Mouse (Mus musculus): Measurements from ENCODE around the gene Rpsa. TPM values are rescaled to one million over a fixed set of nuclear protein-coding genes. Genes with fewer than 3 reads are reported as not detected.

Gene Rpsa
- polyA plus RNA-seq, 1 experiment from 2014 or later: 1,746 TPM

DNA sequence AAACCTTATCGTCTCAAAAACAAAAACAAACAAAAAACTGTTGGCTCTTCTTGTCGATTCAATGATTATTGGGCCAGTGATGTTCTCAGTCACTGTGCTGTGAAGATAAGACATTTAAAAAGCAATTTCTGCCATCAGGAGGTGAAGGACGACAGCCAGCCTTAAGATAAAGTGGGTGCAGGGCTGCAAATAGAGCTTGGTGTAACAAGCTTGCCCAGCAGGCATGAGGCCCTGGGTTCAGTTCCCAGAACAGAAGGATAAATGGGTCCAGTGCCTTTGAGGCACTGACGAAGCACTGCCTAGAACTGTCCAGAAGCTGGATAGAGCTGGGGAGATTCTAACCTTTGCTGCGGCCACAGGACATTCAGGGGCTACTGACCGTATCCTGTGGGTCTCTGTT, 15.0 kb upstream of the Rpsa start:
- no peak for DNase-seq (ENCODE audit: low read depth, low spot score)

DNA sequence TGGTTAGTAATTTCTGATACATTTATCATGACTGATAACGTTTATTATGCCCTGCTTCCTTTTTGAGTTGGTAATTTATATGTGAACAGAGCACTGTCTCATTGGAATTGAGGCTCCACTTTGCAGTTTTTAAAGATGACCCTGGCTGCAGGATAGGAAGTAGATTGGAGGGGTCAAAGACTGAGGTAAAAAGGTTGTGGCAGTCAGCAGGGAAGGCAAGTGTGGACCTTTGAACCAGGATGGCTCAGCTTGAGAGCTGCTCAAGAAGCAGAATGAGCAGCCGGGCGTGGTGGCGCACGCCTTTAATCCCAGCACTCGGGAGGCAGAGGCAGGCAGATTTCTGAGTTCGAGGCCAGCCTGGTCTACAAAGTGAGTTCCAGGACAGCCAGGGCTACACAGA, 14.0 kb upstream of the Rpsa start:
- POLR2A ChIA-PET: no interaction called here
- no peaks in the 10 kb centered on the region for H3K27me3 ChIP-seq
- in situ Hi-C loops (cut with MboI; ENCODE audit: low pct_unique_long_range_greater_than_20kb): no loop called here
- DNase-seq (ENCODE audit: low read depth, low spot score) (no peak), ATAC-seq (no peak)
- CTCF ChIA-PET: no interaction called here
- TF ChIP-seq CTCF (IDR thresholded peaks at IDR 0.05): no peak

More for the DNA sequence above, 15.0 kb upstream of the Rpsa start:
- TF ChIP-seq CTCF (IDR thresholded peaks at IDR 0.05): no peak
- POLR2A ChIA-PET: no interaction called here
- in situ Hi-C loops (cut with MboI; ENCODE audit: low pct_unique_long_range_greater_than_20kb): no loop called here
- CTCF ChIA-PET: no interaction called here
- no peaks in the 10 kb centered on the region for H3K27me3 ChIP-seq
- ATAC-seq: no peak

DNA sequence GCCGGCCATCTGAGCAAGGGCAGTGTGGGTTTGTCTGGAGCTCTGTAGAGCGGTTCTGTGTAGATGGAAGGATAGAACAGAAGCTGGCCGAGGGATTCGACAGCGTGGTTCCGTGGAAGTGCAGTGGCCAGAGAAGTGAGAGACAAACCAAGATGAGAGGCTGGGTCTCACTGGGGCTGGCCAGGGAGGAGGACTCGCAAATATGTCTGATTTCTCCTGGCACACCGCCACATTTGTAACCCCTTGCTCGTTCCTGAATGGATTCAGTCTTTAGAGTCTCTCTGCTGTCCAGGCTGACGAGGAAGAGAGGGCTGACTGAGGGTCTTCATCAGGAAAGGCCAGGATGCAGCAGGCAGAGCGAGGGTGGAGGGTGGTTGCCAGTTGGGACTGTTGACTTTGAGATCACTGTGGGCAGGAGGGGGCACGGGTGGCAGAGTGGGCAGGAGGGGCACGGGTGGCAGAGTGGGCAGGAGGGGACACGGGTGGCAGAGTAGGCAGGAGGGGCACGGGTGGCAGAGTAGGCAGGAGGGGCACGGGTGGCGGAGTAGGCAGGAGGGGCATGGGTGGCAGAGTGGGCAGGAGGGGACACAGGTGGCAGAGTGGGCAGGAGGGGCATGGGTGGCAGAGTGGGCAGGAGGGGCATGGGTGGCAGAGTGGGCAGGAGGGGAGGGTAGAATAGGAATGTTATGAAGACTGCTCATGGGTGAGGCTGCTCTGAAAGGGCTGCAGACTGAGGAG, 13.3 kb upstream of the Rpsa start:
- CTCF ChIA-PET: no interaction called here
- no peak for DNase-seq (ENCODE audit: low read depth, low spot score)
- POLR2A ChIA-PET: no interaction called here
- in situ Hi-C loops (cut with MboI; ENCODE audit: low pct_unique_long_range_greater_than_20kb): no loop called here
- H3K27me3 ChIP-seq: no peaks in the 10 kb centered on the region
- ATAC-seq: no peak
- TF ChIP-seq CTCF (IDR thresholded peaks at IDR 0.05): no peak

DNA sequence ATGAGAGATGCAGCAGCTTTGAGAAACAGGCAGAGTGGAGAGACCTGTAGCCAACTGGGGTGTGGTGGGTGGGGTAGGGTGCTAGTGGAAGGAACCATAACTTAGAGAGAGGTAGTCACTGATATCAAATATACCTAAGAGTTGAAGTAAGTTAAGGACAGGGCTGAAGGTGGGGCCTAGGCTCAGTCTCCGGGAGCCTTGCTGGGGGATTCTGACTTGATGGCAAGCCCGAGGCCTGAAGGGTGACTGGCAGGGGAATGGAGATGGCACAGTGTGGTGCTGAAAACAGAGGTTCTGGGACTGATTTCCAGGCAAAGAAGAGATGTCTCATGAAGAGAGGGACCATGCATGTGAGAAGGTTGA, 12.7 kb upstream of the Rpsa start:
- no peak for TF ChIP-seq CTCF (IDR thresholded peaks at IDR 0.05)

DNA sequence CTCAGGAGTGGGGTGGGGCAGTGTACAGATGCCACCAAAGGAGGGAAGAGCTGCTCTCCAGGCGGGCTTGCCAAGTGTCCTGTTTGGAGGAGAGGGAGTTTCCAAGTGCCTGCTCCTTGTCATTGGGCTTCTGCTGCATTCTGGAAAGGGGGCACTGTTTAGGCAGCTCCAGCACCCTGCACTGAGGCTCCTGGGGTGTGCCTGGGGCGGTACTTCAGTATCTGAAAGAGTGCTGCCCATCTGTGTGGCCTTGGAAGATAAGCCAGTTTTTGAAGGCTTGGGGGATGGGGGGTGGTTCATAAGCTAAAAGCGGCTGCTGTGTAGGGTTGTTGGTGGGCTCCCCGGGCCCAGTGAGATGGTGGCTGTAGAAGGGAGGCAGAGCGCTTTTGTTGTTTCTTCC, 11.9 kb upstream of the Rpsa start:
- CTCF ChIA-PET: no interaction called here
- POLR2A ChIA-PET: no interaction called here
- no peaks in the 10 kb centered on the region for H3K27me3 ChIP-seq
- in situ Hi-C loops (cut with MboI; ENCODE audit: low pct_unique_long_range_greater_than_20kb): no loop called here
- ATAC-seq (no peak), DNase-seq (ENCODE audit: low read depth, low spot score) (no peak)
- TF ChIP-seq CTCF (IDR thresholded peaks at IDR 0.05): no peak

More for the DNA sequence above, 12.7 kb upstream of the Rpsa start:
- POLR2A ChIA-PET: no interaction called here
- ATAC-seq: no peak
- CTCF ChIA-PET: no interaction called here
- H3K27me3 ChIP-seq: no peaks in the 10 kb centered on the region
- no peak for DNase-seq (ENCODE audit: low read depth, low spot score)
- in situ Hi-C loops (cut with MboI; ENCODE audit: low pct_unique_long_range_greater_than_20kb): no loop called here

DNA sequence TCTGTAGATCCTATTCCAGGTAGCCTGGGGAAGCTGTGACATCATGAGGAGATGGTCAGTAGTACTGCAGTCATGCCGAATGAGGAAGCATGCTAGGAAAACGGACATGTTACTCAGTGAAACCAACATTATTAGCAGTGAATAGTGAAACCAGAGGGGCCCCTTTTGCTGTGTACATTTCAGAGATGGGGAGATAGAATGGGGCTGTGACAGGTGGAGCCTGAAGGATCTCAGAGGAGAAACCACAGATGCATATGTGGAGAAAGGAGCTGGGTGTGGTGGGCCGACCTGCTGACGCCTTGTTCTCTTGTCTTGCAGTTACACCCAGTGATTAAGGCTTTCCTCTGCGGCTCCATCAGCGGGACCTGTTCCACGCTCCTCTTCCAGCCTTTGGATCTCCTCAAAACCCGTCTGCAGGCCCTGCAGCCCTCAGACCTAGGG, 11.3 kb upstream of the Rpsa start:
- in situ Hi-C loops (cut with MboI; ENCODE audit: low pct_unique_long_range_greater_than_20kb): no loop called here
- ChIA-PET CTCF (interaction anchor here (1.9 kb wide), 1 partner anchor 10 kb away, joined by 4 read pairs; no protein-coding TSS in a partner anchor), POLR2A (no interaction called here)
- ATAC-seq (no peak), DNase-seq (ENCODE audit: low read depth, low spot score) (no peak)
- H3K27me3 ChIP-seq: no peaks in the 10 kb centered on the region
- TF ChIP-seq CTCF (IDR thresholded peaks at IDR 0.05): no peak

DNA sequence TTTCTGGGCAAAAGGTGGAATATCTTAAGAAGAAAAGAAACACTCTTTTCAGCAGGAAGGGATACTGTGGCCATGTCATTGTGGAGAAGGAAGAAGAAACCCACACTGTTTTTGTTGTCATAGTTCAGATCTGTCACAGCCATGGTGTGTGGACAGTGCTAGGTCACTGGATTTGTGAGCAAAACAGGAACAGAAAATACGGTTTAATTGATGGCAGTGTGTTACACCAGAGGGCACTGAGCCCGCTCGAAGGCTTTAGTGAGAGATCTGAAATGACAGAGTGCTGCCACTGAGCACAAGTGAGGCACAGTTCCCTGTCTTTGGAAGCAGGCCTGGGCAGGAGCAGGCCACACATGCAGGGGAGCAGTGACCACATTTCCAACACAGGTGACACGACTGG, 9.3 kb upstream of the Rpsa start:
- in situ Hi-C loops (cut with MboI; ENCODE audit: low pct_unique_long_range_greater_than_20kb): no loop called here
- DNase-seq (ENCODE audit: low read depth, low spot score): no peak
- TF ChIP-seq CTCF (IDR thresholded peaks at IDR 0.05): no peak
- POLR2A ChIA-PET: no interaction called here
- H3K27me3 ChIP-seq: no peaks in the 10 kb centered on the region
- CTCF ChIA-PET: interaction anchor here (1.9 kb wide), 1 partner anchor 8 kb away, joined by 4 read pairs; no protein-coding TSS in a partner anchor
- ATAC-seq: no peak

DNA sequence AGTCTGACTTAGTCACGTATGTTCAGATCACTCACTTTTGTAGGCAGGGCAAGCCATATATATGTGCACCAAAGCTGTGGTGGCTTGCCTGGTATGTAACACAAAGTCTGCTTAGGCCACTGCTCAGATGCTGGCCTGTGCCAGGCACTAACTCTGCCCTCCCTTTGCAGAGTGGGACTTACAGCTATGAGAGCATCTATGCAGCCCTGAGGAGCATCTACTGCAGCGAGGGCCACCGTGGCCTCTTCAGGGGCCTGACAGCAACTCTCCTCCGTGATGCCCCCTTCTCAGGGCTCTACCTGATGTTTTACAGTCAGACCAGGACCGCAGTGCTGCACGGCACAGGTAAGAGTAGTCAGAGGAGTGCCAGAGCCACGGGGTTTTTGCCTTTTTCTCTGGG, 7.0 kb upstream of the Rpsa start:
- ChIA-PET CTCF (no interaction called here), POLR2A (no interaction called here)
- ATAC-seq (no peak), DNase-seq (ENCODE audit: low read depth, low spot score) (no peak)
- no peak for TF ChIP-seq CTCF (IDR thresholded peaks at IDR 0.05)
- H3K27me3 ChIP-seq: no peaks in the 10 kb centered on the region
- in situ Hi-C loops (cut with MboI; ENCODE audit: low pct_unique_long_range_greater_than_20kb): no loop called here

DNA sequence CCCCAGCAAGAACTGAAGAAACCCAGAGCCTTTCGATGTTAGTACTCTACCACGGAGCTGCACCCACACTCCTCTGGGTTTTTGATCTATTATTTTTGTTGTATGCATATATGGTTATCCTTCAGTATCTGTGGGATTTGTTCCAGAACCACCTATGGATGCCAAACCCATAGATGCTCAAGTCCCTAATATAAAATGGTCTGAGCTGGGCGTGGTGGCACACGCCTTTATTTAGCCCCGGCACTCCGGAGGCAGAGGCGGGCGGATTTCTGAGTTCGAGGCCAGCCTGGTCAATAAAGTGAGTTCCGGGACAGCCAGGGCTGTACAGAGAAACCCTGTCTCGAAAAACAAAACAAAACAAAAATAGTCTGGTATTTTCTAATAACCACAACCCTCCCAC, 621 bp upstream of the Rpsa start:
- no peak for DNase-seq (ENCODE audit: low read depth, low spot score)
- CTCF ChIA-PET: interaction anchor here (0.9 to 1.6 kb wide), 3 partner anchors 10 to 17 kb away, joined by 3 to 5 read pairs (median 4); partner anchors contain the start of gene Slc25a38
- ATAC-seq: no peak
- no peak for TF ChIP-seq CTCF (IDR thresholded peaks at IDR 0.05)
- POLR2A ChIA-PET: interaction anchor here (1.6 kb wide), 1 partner anchor 16 kb away, joined by 6 read pairs; no protein-coding TSS in a partner anchor
- no peaks in the 10 kb centered on the region for H3K27me3 ChIP-seq
- in situ Hi-C loops (cut with MboI; ENCODE audit: low pct_unique_long_range_greater_than_20kb): no loop called here

DNA sequence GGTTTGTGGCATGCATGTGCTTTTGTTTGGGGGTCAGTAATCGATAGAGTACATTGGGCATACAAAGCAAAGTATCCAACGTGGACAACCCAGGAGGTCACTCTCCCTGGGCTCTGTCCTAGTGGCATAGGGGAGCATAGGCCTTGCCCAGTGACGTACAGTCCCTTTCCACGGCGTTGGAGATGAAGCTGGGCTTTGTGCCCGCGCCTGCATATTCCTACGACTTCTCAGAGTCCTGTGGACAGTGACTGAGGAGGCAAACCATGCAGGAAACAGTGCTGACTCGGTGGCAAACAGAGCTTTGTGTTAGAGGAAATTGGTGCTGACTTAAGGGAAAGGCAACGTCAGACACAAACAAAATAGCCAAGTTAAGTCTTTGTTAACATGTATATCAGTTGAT, 1.8 kb downstream of the Rpsa start:
- in situ Hi-C loops (cut with MboI; ENCODE audit: low pct_unique_long_range_greater_than_20kb): no loop called here
- ChIA-PET POLR2A (no interaction called here), CTCF (interaction anchor here (1.9 kb wide), 1 partner anchor 11 kb away, joined by 4 read pairs; no protein-coding TSS in a partner anchor)
- DNase-seq (ENCODE audit: low read depth, low spot score) (no peak), ATAC-seq (no peak)
- no peak for TF ChIP-seq CTCF (IDR thresholded peaks at IDR 0.05)
- no peaks in the 10 kb centered on the region for H3K27me3 ChIP-seq

DNA sequence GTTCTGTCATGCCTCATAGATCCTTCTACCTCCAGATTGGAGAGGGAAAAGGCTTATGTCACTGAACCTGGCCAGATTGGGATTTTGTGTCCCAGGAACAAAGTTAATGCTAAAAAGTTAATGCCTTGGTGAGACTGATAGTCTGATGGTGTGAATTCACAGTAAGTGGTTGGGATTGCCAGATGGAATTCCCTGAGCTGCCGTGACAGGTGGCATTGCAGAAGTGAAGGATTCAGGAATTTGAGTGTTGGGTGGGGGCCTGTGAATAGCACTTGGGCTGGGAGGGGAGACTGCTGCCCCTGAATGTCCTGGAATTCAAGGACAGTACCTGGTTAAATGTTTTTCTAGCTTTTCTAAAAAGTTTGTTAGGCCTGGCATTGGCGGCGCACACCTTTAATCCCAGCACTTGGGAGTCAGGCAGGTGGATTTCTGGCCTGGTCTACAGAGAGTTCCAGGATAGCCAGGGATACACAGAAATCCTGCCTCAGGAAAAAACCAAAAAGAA, 4.3 kb downstream of the Rpsa start:
- in situ Hi-C loops (cut with MboI; ENCODE audit: low pct_unique_long_range_greater_than_20kb): no loop called here
- ATAC-seq (no peak), DNase-seq (ENCODE audit: low read depth, low spot score) (no peak)
- TF ChIP-seq CTCF (IDR thresholded peaks at IDR 0.05): no peak
- H3K27me3 ChIP-seq: no peaks in the 10 kb centered on the region
- ChIA-PET CTCF (interaction anchor here (1.2 kb wide), 1 partner anchor 9 kb away, joined by 3 read pairs; no protein-coding TSS in a partner anchor), POLR2A (no interaction called here)

Measured in Patski (cell line).